Mouse (Mus musculus) heart, adult 9 months (tissue): ENCODE data around the gene Nsa2.
A peak's percentile ranks its signal among the peaks of the same experiment; 100 is the strongest.
"Not testable (repeated sequence)": the region's sequence is repeated elsewhere in the genome, so short reads cannot be mapped to it uniquely, and the experiment has no call there.

Source experiments
- DNase-seq, 2 experiments: peaks; one replicate each; pipeline ENCODE4 v3.0.0; 2022; ENCODE audit warnings: low spot score in 2 of 2

Gene Nsa2

GRCm38 (mm10) chr13:97137466-97138400 is at the start of gene Nsa2, which contains the start of gene Gfm2:
Gene Nsa2 (minus strand): TSS chr13:97137937.
Gene Gfm2 (plus strand): TSS chr13:97137937.
- peak; percentile 87 to 90 for DNase-seq

GRCm38 (mm10) chr13:97186346-97186745 is 48.6 kb upstream of the Nsa2 start:
- no peak for DNase-seq

GRCm38 (mm10) chr13:97184656-97185055 is 46.9 kb upstream of the Nsa2 start:
- DNase-seq = no peak

GRCm38 (mm10) chr13:97184168-97184567 is 46.4 kb upstream of the Nsa2 start:
- no peak for DNase-seq

GRCm38 (mm10) chr13:97182821-97183220 is 45.1 kb upstream of the Nsa2 start:
- DNase-seq = no peak

GRCm38 (mm10) chr13:97180113-97180828 is 42.5 kb upstream of the Nsa2 start:
- no peak for DNase-seq

- no peak for DNase-seq
Measured at GRCm38 (mm10) chr13:97178943-97179342, 41.2 kb upstream of the Nsa2 start.

GRCm38 (mm10) chr13:97176731-97177130 is 39.0 kb upstream of the Nsa2 start:
- DNase-seq = no peak

GRCm38 (mm10) chr13:97175520-97176264 is 38.0 kb upstream of the Nsa2 start:
- no peak for DNase-seq

GRCm38 (mm10) chr13:97145834-97146233 is 8.1 kb upstream of the Nsa2 start:
- peak in 1 of 2 experiments; percentile 7 for DNase-seq

- no peak for DNase-seq
Measured at GRCm38 (mm10) chr13:97142321-97142720, 4.6 kb upstream of the Nsa2 start.

GRCm38 (mm10) chr13:97138404-97138931 is 731 bp upstream of the Nsa2 start:
- not testable (repeated sequence) for DNase-seq

GRCm38 (mm10) chr13:97130413-97130812 is 7.3 kb downstream of the Nsa2 start:
- not testable (repeated sequence) for DNase-seq

GRCm38 (mm10) chr13:97129654-97130053 is 8.1 kb downstream of the Nsa2 start:
- DNase-seq = not testable (repeated sequence)

- no peak for DNase-seq
Measured at GRCm38 (mm10) chr13:97121341-97121740, 16.4 kb downstream of the Nsa2 start.

- DNase-seq = no peak
Measured at GRCm38 (mm10) chr13:97109046-97109445, 28.7 kb downstream of the Nsa2 start.

- DNase-seq = not testable (repeated sequence)
Measured at GRCm38 (mm10) chr13:97107721-97108120, 30.0 kb downstream of the Nsa2 start.

GRCm38 (mm10) chr13:97104996-97105395 is 32.7 kb downstream of the Nsa2 start:
- DNase-seq = no peak

GRCm38 (mm10) chr13:97099187-97099852 is 38.4 kb downstream of the Nsa2 start, which contains the start of gene Gm6169:
Gene Gm6169 (minus strand): TSS chr13:97099237.
- DNase-seq = no peak

- DNase-seq = no peak
Measured at GRCm38 (mm10) chr13:97095726-97096125, 42.0 kb downstream of the Nsa2 start.

GRCm38 (mm10) chr13:97088183-97088582 is 49.6 kb downstream of the Nsa2 start:
- no peak for DNase-seq
